Mouse (Mus musculus): Measurements from ENCODE around the gene Tmem251.

The Tmem251 gene

GRCm38 (mm10) chr12:102743589-102744574 is at the start of gene Tmem251, which contains the start of gene Moap1:
Tmem251 (plus strand) TSS chr12:102743762.
Moap1 (minus strand) TSS chr12:102743661.
- DNase-seq: peak; percentile 86

GRCm38 (mm10) chr12:102695369-102696239 is 48.0 kb upstream of the Tmem251 start:
- no peak for DNase-seq

- no peak for DNase-seq
Measured at GRCm38 (mm10) chr12:102696635-102697354, 46.8 kb upstream of the Tmem251 start.

GRCm38 (mm10) chr12:102697381-102697780 is 46.2 kb upstream of the Tmem251 start:
- no peak for DNase-seq

GRCm38 (mm10) chr12:102698089-102698684 is 45.4 kb upstream of the Tmem251 start:
- DNase-seq: no peak

- DNase-seq: no peak
Measured at GRCm38 (mm10) chr12:102699156-102699555, 44.4 kb upstream of the Tmem251 start.

- DNase-seq: no peak
Measured at GRCm38 (mm10) chr12:102700453-102700852, 43.1 kb upstream of the Tmem251 start.

GRCm38 (mm10) chr12:102701691-102702207 is 41.8 kb upstream of the Tmem251 start:
- DNase-seq: no peak

- peak; percentile 73 for DNase-seq
Measured at GRCm38 (mm10) chr12:102702356-102703110, 41.0 kb upstream of the Tmem251 start.

- DNase-seq: no peak
Measured at GRCm38 (mm10) chr12:102703111-102703412, 40.5 kb upstream of the Tmem251 start.

GRCm38 (mm10) chr12:102703441-102703840 is 40.1 kb upstream of the Tmem251 start:
- DNase-seq: no peak

- DNase-seq: no peak
Measured at GRCm38 (mm10) chr12:102703921-102704408, 39.6 kb upstream of the Tmem251 start.

- peak; percentile 63 for DNase-seq
Measured at GRCm38 (mm10) chr12:102704457-102705198, 38.9 kb upstream of the Tmem251 start, which contains the start of gene Itpk1. Itpk1 (minus strand) TSS chr12:102704930.

- peak; percentile 95 for DNase-seq
Measured at GRCm38 (mm10) chr12:102705216-102705871, 38.2 kb upstream of the Tmem251 start.

GRCm38 (mm10) chr12:102705906-102706640 is 37.5 kb upstream of the Tmem251 start:
- no peak for DNase-seq

GRCm38 (mm10) chr12:102706833-102707463 is 36.6 kb upstream of the Tmem251 start:
- no peak for DNase-seq

GRCm38 (mm10) chr12:102708220-102708619 is 35.3 kb upstream of the Tmem251 start:
- DNase-seq: no peak

- DNase-seq: no peak
Measured at GRCm38 (mm10) chr12:102709896-102710295, 33.7 kb upstream of the Tmem251 start.

Data from cerebellum, adult 11 months (tissue).